Mouse (Mus musculus): ENCODE measurements around the gene Sdhaf1. TPM values are rescaled to one million over a fixed set of nuclear protein-coding genes. Genes with fewer than 3 reads are reported as not detected.
A peak's percentile ranks its signal among the peaks of the same experiment; 100 is the strongest.

Sdhaf1 gene
- polyA plus RNA-seq, 1 experiment from 2014 or later = 18.8 TPM

DNA sequence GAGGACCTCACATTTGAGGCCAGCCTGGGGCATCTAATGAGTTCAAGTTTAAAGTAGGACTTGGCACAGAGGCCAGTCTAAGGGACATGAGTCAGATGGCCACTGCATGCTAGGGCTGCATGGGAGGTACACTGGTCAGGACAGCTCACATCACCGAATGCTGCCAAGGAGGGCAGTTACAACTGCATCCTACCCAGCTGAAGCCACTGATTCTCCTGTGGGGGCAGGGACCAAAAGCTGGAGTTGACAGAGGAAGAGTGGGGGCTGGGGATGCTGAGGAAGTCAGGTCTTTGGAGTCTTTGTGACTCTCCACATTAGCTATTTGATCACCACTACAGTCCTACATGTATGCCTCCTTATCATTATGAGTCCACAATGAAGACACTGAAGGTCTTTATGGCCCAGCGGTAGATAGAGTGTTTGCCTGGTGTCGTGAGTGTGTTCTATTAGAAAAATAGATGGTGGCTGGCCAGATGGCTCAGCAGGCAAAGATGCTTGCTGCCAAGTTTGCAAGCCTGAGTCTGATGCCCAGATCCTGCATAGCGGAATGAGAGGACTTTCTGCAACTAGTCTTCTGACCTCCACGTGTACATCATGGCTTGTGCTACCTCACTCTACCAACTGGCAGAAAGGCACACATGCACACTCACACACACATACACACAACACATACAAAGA, 15.9 kb upstream of the Sdhaf1 start:
- H3K36me3 ChIP-seq = no peaks in the 10 kb centered on the region
- H3K9me3 ChIP-seq = no peaks in the 10 kb centered on the region
- ATAC-seq (ENCODE audit: insufficient number of reproducible peaks, low FRiP score, low TSS enrichment, low read depth) = no peak
- no peak overlapping the region for H3K4me3 ChIP-seq
- H3K27me3 ChIP-seq = peaks cover 16% of the 10 kb centered on the region
- no peak overlapping the region for H3K4me2 ChIP-seq
- H3K9ac ChIP-seq = no peak overlapping the region
- no peak overlapping the region for H3K27ac ChIP-seq
- H3K4me1 ChIP-seq = peaks cover 9% of the 10 kb centered on the region
- whole genome bisulfite sequencing = 65% methylated on average over 5 of the region's 5 CpGs

DNA sequence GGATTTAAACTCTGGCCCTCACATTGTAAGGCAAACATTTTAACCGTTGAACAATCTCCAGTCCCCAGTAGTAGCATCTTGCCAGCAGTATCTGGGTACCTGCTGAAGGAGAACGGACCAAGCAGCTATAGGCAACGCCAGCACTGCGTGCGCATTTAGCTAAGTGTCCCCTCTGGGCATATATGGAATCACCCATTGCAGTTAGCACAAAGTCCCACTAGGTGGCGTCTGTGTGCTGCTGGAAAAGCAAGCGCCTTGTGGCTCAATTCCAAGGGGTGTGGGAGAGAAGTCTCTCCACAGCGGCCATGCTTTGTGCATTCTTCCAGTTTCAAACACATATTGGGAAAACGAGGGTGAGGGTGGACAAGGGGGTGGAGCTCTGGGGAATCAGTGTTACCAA, 12.7 kb upstream of the Sdhaf1 start:
- H3K4me2 ChIP-seq = no peak overlapping the region
- WGBS = 2% methylated on average over 9 of the region's 9 CpGs

DNA sequence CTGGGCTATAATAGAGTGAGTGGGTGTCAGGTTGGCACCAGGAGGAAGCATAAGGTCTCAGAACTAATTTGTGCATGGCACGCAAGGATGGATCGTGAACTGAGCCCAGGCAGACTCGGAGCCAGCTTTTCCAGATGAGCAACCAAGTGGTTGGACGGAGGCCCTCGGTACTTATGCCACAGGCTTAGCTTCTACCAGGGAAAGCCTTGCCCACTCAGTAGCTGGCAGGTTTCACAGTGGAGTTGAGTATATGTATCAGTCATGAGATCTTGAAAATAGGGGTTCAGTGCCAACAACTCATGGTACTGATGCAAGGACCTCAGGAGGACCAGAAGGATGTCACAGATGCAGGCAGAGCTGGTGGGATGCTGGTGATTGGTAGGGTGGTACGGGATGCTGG, 12.0 kb upstream of the Sdhaf1 start:
- H3K27ac ChIP-seq = no peak overlapping the region
- H3K4me3 ChIP-seq = no peak overlapping the region
- no peak overlapping the region for H3K9ac ChIP-seq
- 77% methylated on average over 6 of the region's 6 CpGs for WGBS
- no peaks in the 10 kb centered on the region for H3K9me3 ChIP-seq
- H3K4me2 ChIP-seq = no peak overlapping the region
- ATAC-seq (ENCODE audit: insufficient number of reproducible peaks, low FRiP score, low TSS enrichment, low read depth) = no peak
- peaks cover 11% of the 10 kb centered on the region for H3K4me1 ChIP-seq
- H3K36me3 ChIP-seq = no peaks in the 10 kb centered on the region
- H3K27me3 ChIP-seq = peaks cover 27% of the 10 kb centered on the region

More for the DNA sequence above, 12.7 kb upstream of the Sdhaf1 start:
- H3K27me3 ChIP-seq = peaks cover 27% of the 10 kb centered on the region
- no peaks in the 10 kb centered on the region for H3K36me3 ChIP-seq
- H3K4me1 ChIP-seq = peaks cover 11% of the 10 kb centered on the region
- H3K9me3 ChIP-seq = no peaks in the 10 kb centered on the region
- no peak overlapping the region for H3K9ac ChIP-seq
- ATAC-seq (ENCODE audit: insufficient number of reproducible peaks, low FRiP score, low TSS enrichment, low read depth) = no peak
- H3K4me3 ChIP-seq = no peak overlapping the region
- no peak overlapping the region for H3K27ac ChIP-seq

DNA sequence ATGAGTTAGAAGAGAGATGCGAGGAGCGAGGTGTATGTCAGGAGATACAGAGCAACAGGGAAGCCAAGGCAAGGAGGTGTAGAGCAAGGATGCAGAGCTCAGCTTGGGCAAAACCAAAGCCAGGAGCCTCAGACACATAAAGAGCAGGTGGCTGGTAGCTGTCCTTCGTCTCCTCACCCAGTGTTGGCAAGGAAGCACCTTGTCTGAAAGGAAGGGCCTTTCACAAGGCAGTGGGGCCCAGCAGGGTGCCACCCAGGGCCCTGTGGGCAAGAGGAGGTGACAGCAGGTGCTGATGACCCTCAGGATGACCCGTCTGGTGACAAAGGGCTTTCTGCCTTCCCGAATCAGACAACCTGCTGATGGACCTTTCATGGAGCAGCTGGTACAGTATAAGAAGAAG, 10.9 kb upstream of the Sdhaf1 start:
- 60% methylated on average over 5 of the region's 5 CpGs for WGBS
- no peak overlapping the region for H3K4me3 ChIP-seq

DNA sequence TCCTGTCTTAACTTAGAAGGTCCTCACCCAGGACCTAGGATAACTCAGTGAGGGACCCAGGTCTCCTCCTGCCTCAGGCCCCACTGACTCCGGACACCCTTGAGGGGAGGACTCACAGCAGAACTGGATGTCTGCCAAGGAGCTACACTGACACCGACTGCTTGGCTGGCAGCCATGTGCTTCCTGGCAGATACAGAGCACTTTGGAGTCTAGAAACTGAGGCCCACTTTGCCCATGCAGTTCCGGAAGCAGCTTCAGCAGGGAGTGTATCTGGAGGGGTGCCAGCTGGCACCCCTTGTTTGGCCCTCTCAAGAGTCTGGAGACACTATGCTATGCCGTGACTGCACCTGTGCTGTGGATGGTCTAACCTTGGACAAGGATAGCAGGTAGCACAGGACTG, 9.7 kb upstream of the Sdhaf1 start:
- no peak overlapping the region for H3K9ac ChIP-seq
- peaks cover 11% of the 10 kb centered on the region for H3K4me1 ChIP-seq
- no peak overlapping the region for H3K4me2 ChIP-seq
- no peaks in the 10 kb centered on the region for H3K9me3 ChIP-seq
- H3K27me3 ChIP-seq = peaks cover 27% of the 10 kb centered on the region
- whole genome bisulfite sequencing = 22% methylated on average over 4 of the region's 4 CpGs
- no peak overlapping the region for H3K4me3 ChIP-seq
- H3K27ac ChIP-seq = 0 out of 2 replicates have a peak overlapping the region, but pooled peaks have one; percentile 27
- ATAC-seq (ENCODE audit: insufficient number of reproducible peaks, low FRiP score, low TSS enrichment, low read depth) = no peak
- no peaks in the 10 kb centered on the region for H3K36me3 ChIP-seq

More for the DNA sequence above, 10.9 kb upstream of the Sdhaf1 start:
- no peaks in the 10 kb centered on the region for H3K9me3 ChIP-seq
- no peak for ATAC-seq (ENCODE audit: insufficient number of reproducible peaks, low FRiP score, low TSS enrichment, low read depth)
- peaks cover 27% of the 10 kb centered on the region for H3K27me3 ChIP-seq
- no peaks in the 10 kb centered on the region for H3K36me3 ChIP-seq
- H3K4me2 ChIP-seq = no peak overlapping the region
- no peak overlapping the region for H3K27ac ChIP-seq
- no peak overlapping the region for H3K9ac ChIP-seq
- H3K4me1 ChIP-seq = peaks cover 11% of the 10 kb centered on the region

DNA sequence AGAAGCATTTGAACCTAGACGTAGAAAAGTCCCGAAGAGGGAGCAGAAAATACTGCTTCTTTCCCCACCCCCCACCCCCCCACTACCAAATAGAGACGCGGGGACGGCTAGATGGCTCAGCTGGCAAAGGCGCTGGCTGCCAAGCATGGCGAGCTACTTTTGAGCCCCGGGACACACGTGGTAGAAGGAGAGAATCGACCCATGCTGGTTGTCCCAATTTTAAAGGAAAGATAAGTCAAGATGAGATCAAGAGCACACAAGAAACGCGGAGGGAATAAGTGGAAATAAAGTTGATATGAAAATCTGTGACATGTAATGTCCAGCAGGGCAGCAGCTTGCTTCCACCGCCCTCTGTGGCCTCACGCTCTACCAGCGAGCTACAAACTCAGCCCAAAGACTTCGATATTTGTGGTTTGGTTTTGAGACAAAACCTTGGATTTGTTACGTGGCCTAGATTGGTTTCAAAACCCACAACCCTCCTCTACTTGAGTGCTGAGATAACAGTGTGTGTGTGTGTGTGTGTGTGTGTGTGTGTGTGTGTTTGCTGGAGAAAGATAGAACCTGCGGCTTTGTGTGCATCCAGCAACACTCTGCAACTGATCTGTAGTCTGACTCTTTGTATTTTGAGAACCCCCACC, 9.0 kb upstream of the Sdhaf1 start:
- 62% methylated on average over 18 of the region's 18 CpGs for WGBS
- H3K4me1 ChIP-seq = peaks cover 11% of the 10 kb centered on the region
- no peaks in the 10 kb centered on the region for H3K9me3 ChIP-seq
- no peak overlapping the region for H3K27ac ChIP-seq
- peaks cover 27% of the 10 kb centered on the region for H3K27me3 ChIP-seq
- H3K36me3 ChIP-seq = no peaks in the 10 kb centered on the region
- no peak for ATAC-seq (ENCODE audit: insufficient number of reproducible peaks, low FRiP score, low TSS enrichment, low read depth)
- no peak overlapping the region for H3K9ac ChIP-seq
- H3K4me2 ChIP-seq = no peak overlapping the region
- H3K4me3 ChIP-seq = no peak overlapping the region

DNA sequence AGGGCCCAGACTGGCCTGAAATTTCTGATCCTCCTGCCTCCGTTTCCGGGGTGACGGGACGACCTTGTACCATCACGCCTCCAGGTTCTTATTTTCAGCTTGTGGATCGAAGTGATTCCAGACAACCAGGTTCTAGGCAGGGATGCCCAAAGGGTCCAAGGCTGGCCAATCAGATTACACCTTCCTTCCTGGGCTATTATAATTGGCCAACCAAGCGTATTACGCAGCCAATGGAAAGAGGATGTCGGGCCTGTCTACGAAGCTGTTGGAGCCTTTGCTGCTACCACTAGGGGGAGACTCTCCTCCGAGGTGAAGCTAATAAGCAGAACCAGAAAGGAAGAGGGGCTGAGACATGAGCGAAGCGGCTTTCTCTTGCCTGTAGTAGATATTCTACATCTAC, 8.2 kb upstream of the Sdhaf1 start:
- Histone ChIP-seq H3K4me3 (no peak overlapping the region), H3K27ac (no peak overlapping the region), H3K4me1 (peaks cover 11% of the 10 kb centered on the region), H3K9ac (no peak overlapping the region), H3K4me2 (no peak overlapping the region), H3K27me3 (peaks cover 32% of the 10 kb centered on the region), H3K36me3 (no peaks in the 10 kb centered on the region), H3K9me3 (no peaks in the 10 kb centered on the region)
- peak; percentile 52; the same call in 1 of the 2 replicates for ATAC-seq (ENCODE audit: insufficient number of reproducible peaks, low FRiP score, low TSS enrichment, low read depth)
- 7% methylated on average over 13 of the region's 13 CpGs for WGBS

DNA sequence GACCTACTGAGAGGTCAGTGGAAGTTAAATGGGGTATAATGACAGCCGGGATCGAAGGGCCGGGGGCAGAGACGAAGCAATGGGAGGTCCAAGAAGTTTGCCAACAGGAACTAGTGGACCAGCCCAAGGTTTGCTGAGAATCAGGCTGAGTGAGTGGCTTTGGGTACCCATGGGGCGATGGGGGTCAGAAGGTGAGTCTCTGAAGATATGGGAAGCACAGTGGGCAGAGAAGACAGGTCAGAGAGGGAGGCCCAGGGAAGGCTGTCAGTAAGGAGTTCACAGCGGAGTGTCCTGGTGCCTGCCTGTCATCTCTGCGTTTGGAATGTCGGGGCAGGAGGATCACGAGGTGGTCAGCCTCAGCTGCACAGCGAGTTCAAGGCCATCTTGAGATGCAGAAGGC, 4.7 kb upstream of the Sdhaf1 start:
- no peak overlapping the region for H3K27ac ChIP-seq
- H3K4me2 ChIP-seq = no peak overlapping the region
- H3K36me3 ChIP-seq = no peaks in the 10 kb centered on the region
- no peak for ATAC-seq (ENCODE audit: insufficient number of reproducible peaks, low FRiP score, low TSS enrichment, low read depth)
- no peak overlapping the region for H3K9ac ChIP-seq
- WGBS = 45% methylated on average over 10 of the region's 10 CpGs
- 0 out of 2 replicates have a peak, but pooled peaks cover 5% of the 10 kb centered on the region for H3K9me3 ChIP-seq
- peaks cover 2% of the 10 kb centered on the region for H3K4me1 ChIP-seq
- H3K27me3 ChIP-seq = peaks cover 5% of the 10 kb centered on the region; the same call in 1 of the 2 replicates
- no peak overlapping the region for H3K4me3 ChIP-seq

DNA sequence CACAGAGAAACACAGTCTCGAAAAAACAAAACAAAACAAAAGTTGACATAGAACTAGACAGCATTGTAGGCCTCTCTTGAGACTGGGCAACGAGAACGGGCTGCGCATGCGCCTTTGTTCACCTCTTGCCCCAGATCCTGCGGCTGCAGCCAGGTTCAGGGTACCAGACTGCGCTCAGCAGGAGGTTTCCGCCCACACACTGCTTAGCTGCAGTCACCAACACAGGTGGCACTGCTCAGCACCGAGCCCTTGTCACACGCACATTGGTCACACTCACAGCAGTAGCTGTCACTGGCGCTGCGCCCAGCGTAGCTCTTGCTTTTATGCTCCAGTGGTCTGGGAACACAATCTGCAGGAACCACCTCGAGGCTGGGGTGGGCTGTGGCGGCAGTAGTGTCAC, 3.4 kb upstream of the Sdhaf1 start:
- 0 out of 2 replicates have a peak, but pooled peaks cover 4% of the 10 kb centered on the region for H3K27me3 ChIP-seq
- no peaks in the 10 kb centered on the region for H3K36me3 ChIP-seq
- no peak overlapping the region for H3K27ac ChIP-seq
- H3K9me3 ChIP-seq = 0 out of 2 replicates have a peak, but pooled peaks cover 5% of the 10 kb centered on the region
- WGBS = 61% methylated on average over 15 of the region's 15 CpGs
- no peak overlapping the region for H3K4me2 ChIP-seq
- no peak overlapping the region for H3K9ac ChIP-seq
- no peak overlapping the region for H3K4me3 ChIP-seq
- ATAC-seq (ENCODE audit: insufficient number of reproducible peaks, low FRiP score, low TSS enrichment, low read depth) = no peak
- H3K4me1 ChIP-seq = peaks cover 5% of the 10 kb centered on the region

DNA sequence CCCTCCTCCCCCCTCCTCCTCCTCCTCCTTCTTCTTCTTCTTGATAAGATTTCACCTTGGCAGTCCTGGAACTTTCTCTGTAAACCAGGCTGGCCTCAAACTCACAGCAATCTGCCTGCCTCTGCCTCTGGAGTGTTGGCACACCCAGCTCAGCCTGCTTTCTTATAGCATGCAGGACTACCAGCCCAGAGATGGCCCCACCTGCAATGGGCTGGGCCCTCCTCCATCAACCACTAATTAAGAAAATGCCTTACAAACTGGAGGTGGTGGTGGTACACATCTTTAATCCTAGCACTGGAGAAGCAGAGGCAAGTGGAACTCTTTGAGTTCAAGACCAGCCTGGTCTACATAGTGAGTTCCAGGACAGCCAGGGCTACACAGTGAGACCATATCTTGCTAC, 2.7 kb upstream of the Sdhaf1 start:
- Histone ChIP-seq H3K4me2 (no peak overlapping the region), H3K27me3 (0 out of 2 replicates have a peak, but pooled peaks cover 4% of the 10 kb centered on the region), H3K36me3 (no peaks in the 10 kb centered on the region), H3K4me1 (peaks cover 7% of the 10 kb centered on the region), H3K9me3 (0 out of 2 replicates have a peak, but pooled peaks cover 5% of the 10 kb centered on the region), H3K27ac (no peak overlapping the region), H3K9ac (no peak overlapping the region), H3K4me3 (no peak overlapping the region)
- ATAC-seq (ENCODE audit: insufficient number of reproducible peaks, low FRiP score, low TSS enrichment, low read depth) = no peak

DNA sequence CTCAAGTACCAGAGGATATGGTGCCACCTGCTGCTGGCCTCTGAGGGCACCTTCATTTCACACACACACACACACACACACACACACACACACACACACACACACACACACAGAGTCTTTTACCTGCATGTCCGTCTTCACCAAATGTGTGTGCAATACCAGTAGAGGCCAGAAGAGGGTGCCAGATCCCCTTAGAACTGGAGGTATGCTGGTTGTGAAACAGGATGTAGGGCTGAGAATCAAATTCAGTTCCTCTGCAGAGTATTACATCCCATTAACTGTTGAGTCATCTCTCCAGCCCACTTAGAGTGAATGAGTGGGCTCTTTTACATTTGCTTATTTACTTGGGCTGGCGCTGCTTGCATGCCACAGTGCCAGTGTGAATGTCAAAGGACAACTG, 1.7 kb upstream of the Sdhaf1 start:
- WGBS = 37% methylated on average over 2 of the region's 2 CpGs
- no peak overlapping the region for H3K4me2 ChIP-seq
- no peak for ATAC-seq (ENCODE audit: insufficient number of reproducible peaks, low FRiP score, low TSS enrichment, low read depth)

DNA sequence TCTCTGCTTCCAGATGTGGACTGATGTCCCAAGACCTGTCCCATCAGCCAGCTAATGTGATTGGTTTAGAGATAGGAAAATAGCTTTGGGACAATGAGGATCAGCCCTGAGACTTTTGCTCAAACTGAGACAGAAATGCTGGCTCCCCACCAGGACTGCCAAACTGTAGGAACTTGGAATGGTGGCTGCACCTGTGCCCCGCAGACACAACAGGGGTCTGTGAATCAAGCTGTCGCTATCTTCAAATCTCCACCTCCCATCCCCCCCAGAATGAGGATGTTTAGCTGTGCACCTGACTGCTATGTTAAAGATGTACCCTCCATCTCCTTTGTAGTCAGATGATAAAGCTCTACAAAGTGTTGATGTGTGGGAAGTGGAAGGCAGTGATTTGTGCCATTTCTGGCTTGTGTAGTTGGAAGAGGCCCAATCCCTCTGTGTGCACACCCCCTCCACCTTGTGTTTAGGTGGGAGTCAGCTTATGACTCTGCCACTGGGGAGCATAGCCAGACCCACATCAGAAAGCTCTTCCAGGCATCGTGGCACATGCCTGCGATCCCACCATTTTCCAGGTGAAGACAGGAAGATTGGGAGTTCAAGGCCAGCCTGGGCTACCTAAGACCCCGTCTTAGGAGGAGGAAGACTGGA, 727 bp upstream of the Sdhaf1 start:
- 78% methylated on average over 5 of the region's 5 CpGs for WGBS
- H3K27ac ChIP-seq = no peak overlapping the region
- H3K36me3 ChIP-seq = no peaks in the 10 kb centered on the region
- no peak overlapping the region for H3K4me2 ChIP-seq
- no peak overlapping the region for H3K9ac ChIP-seq
- H3K4me3 ChIP-seq = no peak overlapping the region
- H3K4me1 ChIP-seq = peaks cover 17% of the 10 kb centered on the region
- 0 out of 2 replicates have a peak, but pooled peaks cover 4% of the 10 kb centered on the region for H3K27me3 ChIP-seq
- H3K9me3 ChIP-seq = 0 out of 2 replicates have a peak, but pooled peaks cover 5% of the 10 kb centered on the region
- no peak for ATAC-seq (ENCODE audit: insufficient number of reproducible peaks, low FRiP score, low TSS enrichment, low read depth)

More for the DNA sequence above, 1.7 kb upstream of the Sdhaf1 start:
- Histone ChIP-seq H3K4me3 (no peak overlapping the region), H3K27me3 (0 out of 2 replicates have a peak, but pooled peaks cover 4% of the 10 kb centered on the region), H3K4me1 (peaks cover 17% of the 10 kb centered on the region), H3K36me3 (no peaks in the 10 kb centered on the region), H3K9ac (no peak overlapping the region), H3K27ac (no peak overlapping the region), H3K9me3 (0 out of 2 replicates have a peak, but pooled peaks cover 5% of the 10 kb centered on the region)
